In genomic region chr7:83763674-83764073, GRCm38 (mm10) we compare ENCODE assay signal across 23 mouse cellular contexts. TPM values are rescaled to one million over a fixed set of nuclear protein-coding genes. Genes with fewer than 3 reads are reported as not detected.
DNase-seq lines count a peak whose midpoint lies in the region; ATAC-seq lines count a peak whose summit lies in the region.
"Had no signal": no experiment of that assay in that cellular context is flagged by ENCODE, and none has a peak within 500 bp of the region (broad histone marks: within the 10 kb centered on the region; RNA-seq: fewer than 3 reads in every experiment).

No protein-coding gene starts in this region.

- H3K27ac ChIP-seq in heart, embryonic 12.5 days (ENCODE audit: poor library complexity, severe bottlenecking), result no peak overlapping the region
- H3K27ac ChIP-seq: hindbrain, embryonic 10.5 days; hindbrain, postnatal 0 days; neural tube, embryonic 13.5 days had no signal

- no peak overlapping the region for H3K4me2 ChIP-seq in heart, embryonic 12.5 days
- H3K4me2 ChIP-seq: liver, embryonic 11.5 days; neural tube, embryonic 13.5 days had no signal

- peak; percentile 94 for DNase-seq in heart, adult 11 months
- peak; percentile 68 for DNase-seq in NIH3T3 (ENCODE audit: low read depth)
- DNase-seq in cerebellum, adult 11 months, result peak; percentile 54
- DNase-seq in cerebellum, postnatal 10 days, result peak; percentile 47 to 56
- no peak for DNase-seq in urinary bladder, postnatal 25 days (ENCODE audit: low spot score)
- DNase-seq in c-Kit-positive CD71-positive TER-119-positive erythroid progenitor cells, embryonic 14.5 days (ENCODE audit: low spot score), result no peak
- DNase-seq in Muller cell, postnatal 12 days (ENCODE audit: inconsistent ontology term), result no peak
- DNase-seq: adrenal gland, postnatal 10 days; kidney, adult 8-10 months; kidney, postnatal 14 days; lung, adult 2 months; midbrain, embryonic 14.5 days; right cerebral cortex, adult 18-20 months; spleen, adult 18-20 months; thymus, postnatal 36 days had no signal

- no peaks in the 10 kb centered on the region for H3K27me3 ChIP-seq in heart, embryonic 12.5 days (replicated peaks)
- H3K27me3 ChIP-seq: megakaryocyte, embryonic 14.5 days; neural tube, embryonic 13.5 days had no signal

- H3K4me1 ChIP-seq in heart, embryonic 12.5 days (replicated peaks), result 0 out of 2 replicates have a peak, but pooled peaks cover 1% of the 10 kb centered on the region
- H3K4me1 ChIP-seq: hindbrain, embryonic 10.5 days; megakaryocyte, embryonic 14.5 days; neural tube, embryonic 13.5 days had no signal

- no peak overlapping the region for H3K4me3 ChIP-seq in heart, embryonic 12.5 days
- H3K4me3 ChIP-seq: hindbrain, embryonic 10.5 days; megakaryocyte, embryonic 14.5 days; neural tube, embryonic 13.5 days had no signal

- no peak overlapping the region for H3K9ac ChIP-seq in heart, embryonic 12.5 days
- H3K9ac ChIP-seq: neural tube, embryonic 13.5 days had no signal

- no peaks in the 10 kb centered on the region for H3K9me3 ChIP-seq in heart, embryonic 12.5 days (replicated peaks)
- H3K9me3 ChIP-seq: hindbrain, embryonic 10.5 days; megakaryocyte, embryonic 14.5 days; neural tube, embryonic 13.5 days had no signal

- ATAC-seq in heart, embryonic 12.5 days (ENCODE audit: insufficient number of reproducible peaks, low FRiP score), result no peak
- ATAC-seq: forebrain, embryonic 16.5 days; hindbrain, postnatal 0 days; Patski had no signal

- no peaks in the 10 kb centered on the region for H3K36me3 ChIP-seq in heart, embryonic 12.5 days
- H3K36me3 ChIP-seq: hindbrain, embryonic 10.5 days; neural tube, embryonic 13.5 days had no signal

- WGBS in heart, embryonic 12.5 days, result 60% methylated on average over 3 of the region's 3 CpGs

RNA-seq across cellular contexts. Expression of gene Il16, which starts 18.1 kb away (rescaled TPM):
- polyA plus RNA-seq in heart, embryonic 12.5 days (2016; fragmentation: Nextera tagmentation; extraction: Ambion mirVana), result 1.8 and 2.0 TPM in 2 replicates

RNA-seq across cellular contexts. Expression of gene Cfap161, which starts 31.0 kb away (rescaled TPM):
- 4.6 and 5.6 TPM in 2 replicates for polyA plus RNA-seq in heart, embryonic 12.5 days (2016; fragmentation: Nextera tagmentation; extraction: Ambion mirVana)
- polyA plus RNA-seq: liver, embryonic 11.5 days; neural tube, embryonic 13.5 days; Patski had no signal

Comparison
In these comparisons a context has a peak if more than half of its experiments do, and no peak if none do; other contexts are left out.
1. DNase-seq: peak in heart, adult 11 months (single experiment), NIH3T3 (single experiment), cerebellum, adult 11 months (single experiment) and cerebellum, postnatal 10 days (2 of 2); none in urinary bladder, postnatal 25 days (single experiment), c-Kit-positive CD71-positive TER-119-positive erythroid progenitor cells, embryonic 14.5 days (single experiment) and Muller cell, postnatal 12 days (single experiment).